In the genomic region with DNA sequence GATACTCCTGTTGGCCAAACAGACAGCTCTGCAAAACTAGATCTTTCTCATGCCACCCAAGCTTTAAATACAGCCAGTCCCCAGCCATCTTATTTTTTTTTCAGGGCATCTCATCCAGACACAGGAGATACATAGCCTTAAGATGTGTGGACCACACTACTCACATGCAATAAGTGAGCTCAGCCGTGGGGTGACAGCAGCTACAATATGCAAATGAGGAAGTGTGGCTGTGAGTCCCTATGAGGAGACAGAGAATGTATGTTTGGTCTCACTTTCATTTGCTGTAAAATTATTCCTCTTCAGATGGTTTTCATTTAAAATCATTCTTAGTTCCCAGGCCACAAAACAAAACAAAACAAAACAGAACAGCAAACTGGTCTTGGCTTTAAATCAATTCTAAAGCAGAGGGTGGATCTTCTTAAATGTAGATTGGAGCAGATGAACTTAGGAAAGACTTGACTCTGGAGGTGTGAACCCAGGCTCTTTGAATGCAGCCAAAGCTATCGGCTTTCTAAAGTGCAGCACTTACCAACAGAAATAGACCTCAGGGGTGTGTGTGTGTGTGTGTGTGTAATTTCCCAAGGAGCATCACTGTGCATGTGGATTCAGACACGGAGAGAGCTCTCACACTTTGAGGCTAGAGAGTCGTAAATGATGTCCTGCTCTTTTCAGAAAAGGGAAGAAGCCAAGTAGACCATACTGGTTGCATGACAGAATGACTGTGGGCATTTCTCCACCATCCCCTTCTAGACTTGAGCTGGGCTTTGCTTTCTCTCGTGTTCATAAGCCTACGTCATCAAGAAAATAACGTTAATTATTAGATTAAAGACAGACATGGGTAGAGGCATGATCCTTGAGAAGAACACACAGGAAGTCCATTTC, we compare ENCODE assay signal across 18 mouse cellular contexts.
DNase-seq lines count a peak whose midpoint lies in the region; ATAC-seq lines count a peak whose summit lies in the region.
"Had no signal": no experiment of that assay in that cellular context is flagged by ENCODE, and none has a peak within 500 bp of the region (broad histone marks: within the 10 kb centered on the region; RNA-seq: fewer than 3 reads in every experiment).

No protein-coding gene starts in this region.

- no peak for ATAC-seq in embryonic facial prominence, embryonic 13.5 days (ENCODE audit: insufficient number of reproducible peaks, insufficient read depth, low FRiP score, low TSS enrichment, low read depth)
- ATAC-seq in hematopoietic stem cell, adult 5-6 weeks (replicated peaks in 1 of 2; ENCODE audit: insufficient read depth in 1 of 2, low FRiP score in 2 of 2, low TSS enrichment in 1 of 2, low read depth in 1 of 2, poor library complexity in 2 of 2, severe bottlenecking in 2 of 2): peak; percentile 82 to 85
- peak; percentile 84 for ATAC-seq in neutrophil, adult 5-6 weeks (ENCODE audit: extremely low read depth, insufficient number of reproducible peaks, low FRiP score, poor library complexity, severe bottlenecking)
- ATAC-seq: forebrain, embryonic 13.5 days had no signal

- no peak for DNase-seq in embryonic facial prominence, embryonic 10.5 days (ENCODE audit: low spot score)
- peak; percentile 41 for DNase-seq in CD4-positive, CD25-positive, alpha-beta regulatory T cell, adult 2 months (ENCODE audit: low read depth, low spot score)
- DNase-seq in left cerebral cortex, postnatal 14 days (ENCODE audit: low spot score in 2 of 2): no peak
- DNase-seq in layer of hippocampus, postnatal 36 days: no peak
- DNase-seq in natural killer cell, adult 2 months (ENCODE audit: low spot score in 2 of 2): no peak
- DNase-seq: cerebellum, postnatal 10 days; embryo, embryonic 11 days; lung, postnatal 14 days; thymus, postnatal 14 days had no signal

- no peak overlapping the region for H3K4me2 ChIP-seq in embryonic facial prominence, embryonic 13.5 days
- H3K4me2 ChIP-seq: forebrain, embryonic 13.5 days; heart, embryonic 12.5 days; kidney, embryonic 15.5 days; limb, embryonic 12.5 days; midbrain, embryonic 12.5 days had no signal

- H3K27ac ChIP-seq in embryonic facial prominence, embryonic 13.5 days: peak overlapping the region; percentile 44; the same call in 1 of the 2 replicates
- no peak overlapping the region for H3K27ac ChIP-seq in embryonic facial prominence, embryonic 10.5 days (replicated peaks)
- H3K27ac ChIP-seq: forebrain, embryonic 13.5 days; kidney, embryonic 15.5 days; left cerebral cortex, adult 2 months; limb, embryonic 12.5 days; midbrain, embryonic 12.5 days had no signal

- H3K4me3 ChIP-seq in embryonic facial prominence, embryonic 13.5 days: no peak overlapping the region
- H3K4me3 ChIP-seq in embryonic facial prominence, embryonic 10.5 days: no peak overlapping the region
- H3K4me3 ChIP-seq: forebrain, embryonic 13.5 days; heart, embryonic 12.5 days; kidney, embryonic 15.5 days; left cerebral cortex, adult 2 months; limb, embryonic 12.5 days; midbrain, embryonic 12.5 days had no signal

- H3K9ac ChIP-seq in embryonic facial prominence, embryonic 13.5 days: no peak overlapping the region
- H3K9ac ChIP-seq: forebrain, embryonic 13.5 days; heart, embryonic 12.5 days; kidney, embryonic 15.5 days; limb, embryonic 12.5 days; midbrain, embryonic 12.5 days had no signal

- peaks cover 30% of the 10 kb centered on the region for H3K4me1 ChIP-seq in embryonic facial prominence, embryonic 13.5 days
- H3K4me1 ChIP-seq in embryonic facial prominence, embryonic 10.5 days: peaks cover 5% of the 10 kb centered on the region; the same call in 1 of the 2 replicates
- H3K4me1 ChIP-seq: heart, embryonic 12.5 days; kidney, embryonic 15.5 days had no signal

- no peaks in the 10 kb centered on the region for H3K9me3 ChIP-seq in embryonic facial prominence, embryonic 13.5 days
- no peaks in the 10 kb centered on the region for H3K9me3 ChIP-seq in embryonic facial prominence, embryonic 10.5 days
- H3K9me3 ChIP-seq: forebrain, embryonic 13.5 days; heart, embryonic 12.5 days; kidney, embryonic 15.5 days; limb, embryonic 12.5 days; midbrain, embryonic 12.5 days had no signal

- intact Hi-C loops in left cerebral cortex, postnatal 14 days (cut with DNase I): no loop called here

- no peaks in the 10 kb centered on the region for H3K27me3 ChIP-seq in embryonic facial prominence, embryonic 13.5 days
- no peaks in the 10 kb centered on the region; the same call in 1 of the 2 replicates for H3K27me3 ChIP-seq in embryonic facial prominence, embryonic 10.5 days (replicated peaks; ENCODE audit: low read depth, poor library complexity, severe bottlenecking)
- H3K27me3 ChIP-seq: forebrain, embryonic 13.5 days; kidney, embryonic 15.5 days; midbrain, embryonic 12.5 days had no signal

- H3K36me3 ChIP-seq in embryonic facial prominence, embryonic 13.5 days: no peaks in the 10 kb centered on the region
- H3K36me3 ChIP-seq in embryonic facial prominence, embryonic 10.5 days (replicated peaks): no peaks in the 10 kb centered on the region
- H3K36me3 ChIP-seq: heart, embryonic 12.5 days; kidney, embryonic 15.5 days; limb, embryonic 12.5 days; midbrain, embryonic 12.5 days had no signal

- WGBS in embryonic facial prominence, embryonic 13.5 days: 55% methylated on average over 7 of the region's 7 CpGs
- 76% methylated on average over 7 of the region's 7 CpGs for WGBS in embryonic facial prominence, embryonic 10.5 days
